Mouse (Mus musculus) adrenal gland, adult 8-10 months (tissue): Measurements from ENCODE around the gene Stxbp1. TPM values are rescaled to one million over a fixed set of nuclear protein-coding genes. Genes with fewer than 3 reads are reported as not detected.

Source experiments
- DNase-seq: peaks from one replicate; pipeline ENCODE4 v3.0.0; 2022
- total RNA-seq, 4 experiments: library from RNA; stranded (reverse); gene quantifications; 2 replicates each; pipeline ENCODE4 v1.2.4; 2022

Stxbp1 gene
- 10 to 100 TPM; 23.8 to 50.5 (median 37.5) TPM for total RNA-seq

DNA sequence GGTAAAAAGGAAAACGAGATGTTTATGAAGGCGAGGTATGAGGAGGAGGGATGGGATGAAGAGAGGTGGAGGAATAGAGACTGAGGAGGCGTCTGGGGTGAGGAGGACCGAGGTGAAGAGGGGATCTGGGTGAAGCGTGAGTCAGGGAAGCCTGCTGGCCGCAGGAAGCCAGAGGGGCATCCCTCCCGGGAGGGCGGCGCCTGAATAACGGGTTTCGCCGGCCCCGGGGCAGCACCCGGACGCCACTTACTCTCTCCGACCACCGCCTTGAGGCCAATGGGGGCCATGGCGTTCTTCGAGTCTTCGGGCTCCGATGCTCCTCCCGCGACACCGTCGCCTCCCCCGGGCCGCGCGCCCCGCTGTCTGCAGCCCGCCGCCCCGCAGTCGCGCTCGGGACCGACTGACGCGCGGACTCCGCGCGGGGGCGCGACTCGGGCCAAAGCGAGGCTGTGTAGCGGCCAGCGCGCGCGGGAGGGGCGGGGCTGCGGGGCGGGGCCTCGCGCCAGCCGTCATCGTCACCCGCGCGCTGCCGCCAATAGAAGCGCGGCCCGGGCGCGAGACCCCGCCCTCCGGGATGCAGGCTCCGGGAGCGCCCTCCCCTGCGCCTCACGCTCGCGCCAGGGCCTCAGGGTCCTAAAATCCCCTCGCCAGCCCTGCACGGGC lies at the start of gene Stxbp1:
Gene Stxbp1 (minus strand): TSS at position 441 of the 663 bp plus-strand sequence.
- DNase-seq: peak; percentile 80

DNA sequence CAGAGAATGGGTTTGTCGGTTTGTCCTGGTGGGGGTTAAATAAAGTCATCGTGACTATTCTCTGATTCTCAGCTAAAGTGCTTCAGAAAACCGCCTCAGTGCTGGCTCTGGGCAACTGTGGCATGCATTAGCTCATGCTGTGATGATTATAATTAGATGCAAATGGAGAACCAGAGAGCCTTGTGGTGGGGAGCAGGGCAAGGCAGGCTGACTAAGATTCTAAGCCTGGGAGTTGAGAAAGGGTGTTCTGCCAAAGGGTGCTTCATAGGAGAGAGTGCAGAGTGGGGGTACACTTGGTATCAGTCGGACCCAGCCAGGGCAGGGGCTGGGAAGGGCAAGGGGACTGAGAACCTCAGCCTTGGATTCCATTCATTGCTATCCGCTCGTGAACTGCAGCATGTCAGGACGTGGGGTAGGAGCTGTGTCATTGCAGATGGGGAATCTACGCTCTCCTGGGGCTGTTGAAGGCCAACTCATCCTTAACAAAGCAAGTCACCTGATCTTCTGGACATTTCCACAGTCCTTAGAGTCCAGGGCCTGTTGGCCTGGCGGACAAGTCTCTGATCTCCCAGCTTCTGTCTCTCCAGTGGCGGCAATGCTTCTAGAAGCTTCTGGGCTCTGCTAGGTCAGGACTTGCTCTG lies 49.6 kb upstream of the Stxbp1 start:
- DNase-seq: no peak

DNA sequence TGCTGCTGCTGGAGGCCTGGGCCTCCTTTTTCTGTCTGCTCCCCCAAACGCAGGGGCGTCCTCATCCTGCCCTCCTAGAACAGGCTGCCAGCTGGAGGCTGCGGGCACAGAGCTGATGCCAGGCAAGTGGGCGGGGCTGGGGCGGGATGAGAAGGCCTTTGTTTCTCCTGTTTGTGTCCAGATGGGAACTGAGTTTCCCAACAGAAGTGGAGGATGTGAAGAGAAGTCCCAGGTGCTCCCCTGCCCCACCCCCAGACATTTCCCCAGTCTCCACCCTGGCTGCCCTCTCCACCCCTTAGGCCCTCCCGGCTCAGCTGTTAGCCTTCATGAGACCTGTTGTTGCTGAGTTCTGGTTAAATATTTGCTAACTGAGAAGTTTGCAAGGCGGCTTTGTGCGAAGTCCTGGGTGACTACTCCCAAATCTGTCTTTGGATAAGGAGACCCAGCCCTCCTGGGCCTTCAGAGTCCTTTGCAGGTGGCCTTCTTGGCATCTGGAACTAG lies 48.6 kb upstream of the Stxbp1 start:
- no peak for DNase-seq

- DNase-seq: no peak
These were observed 47.1 kb upstream of the Stxbp1 start for GRCm38 (mm10) chr2:32894097-32894496.

DNA sequence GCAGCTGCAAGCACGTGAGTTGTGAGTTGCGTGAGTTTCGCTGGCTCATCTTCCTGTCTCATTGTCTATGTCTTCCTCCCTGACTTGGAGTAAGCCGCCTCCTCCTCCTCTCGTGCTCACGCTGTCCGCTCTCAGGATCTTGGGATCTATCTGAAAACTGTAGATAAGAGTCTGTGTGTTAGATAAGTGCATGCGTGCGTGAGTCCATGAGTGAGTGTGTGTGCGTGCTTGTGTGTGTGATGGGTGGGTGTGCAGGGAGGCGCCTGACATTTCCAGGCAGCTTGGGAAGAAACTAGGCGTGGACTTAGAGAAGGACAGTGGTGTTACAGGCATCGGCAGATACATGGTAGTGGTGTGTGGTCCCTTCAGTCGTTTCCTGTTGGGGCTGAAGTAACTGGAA lies 45.4 kb upstream of the Stxbp1 start:
- DNase-seq: no peak

DNA sequence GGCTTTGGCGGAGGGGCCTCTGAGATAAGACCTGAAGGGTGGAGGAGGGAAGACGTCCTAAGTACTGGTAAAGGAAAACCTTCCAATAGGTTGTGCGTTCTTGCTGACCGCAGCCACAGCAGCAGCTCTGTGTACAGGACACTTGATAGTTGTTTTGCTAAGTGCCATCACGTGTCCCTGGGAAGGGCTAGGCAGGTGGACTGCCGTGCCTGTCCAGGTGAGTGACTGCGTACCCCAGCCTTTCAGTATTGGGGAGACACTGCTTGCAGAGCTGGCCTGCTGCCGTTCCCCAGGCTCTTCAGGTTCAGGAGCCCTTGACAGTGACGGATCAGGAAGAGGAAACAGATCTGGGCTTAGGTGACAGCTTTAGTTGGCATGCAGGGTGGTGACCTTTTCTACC lies 44.2 kb upstream of the Stxbp1 start:
- no peak for DNase-seq

DNA sequence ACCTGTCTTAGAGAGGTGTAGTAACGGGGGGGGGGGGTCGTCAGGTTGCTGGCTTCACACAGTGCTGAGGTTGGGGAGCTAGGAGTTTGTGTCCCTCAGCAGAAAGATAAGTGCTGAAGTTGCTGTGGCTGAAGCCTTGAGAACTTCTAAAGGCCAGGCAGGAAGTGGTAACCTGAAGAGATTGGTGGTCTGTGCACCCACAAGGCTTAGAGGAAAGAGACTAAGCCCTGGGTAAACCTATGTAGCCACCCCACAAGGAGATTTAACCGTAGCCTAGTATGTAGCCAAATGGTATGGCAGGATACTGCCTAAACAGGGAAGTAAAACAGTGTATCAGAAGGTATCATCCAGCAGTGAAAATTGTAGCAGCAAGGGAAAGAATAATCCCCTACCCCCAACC lies 43.2 kb upstream of the Stxbp1 start:
- no peak for DNase-seq

- no peak for DNase-seq
These were observed 41.5 kb upstream of the Stxbp1 start for GRCm38 (mm10) chr2:32888551-32888950.

DNA sequence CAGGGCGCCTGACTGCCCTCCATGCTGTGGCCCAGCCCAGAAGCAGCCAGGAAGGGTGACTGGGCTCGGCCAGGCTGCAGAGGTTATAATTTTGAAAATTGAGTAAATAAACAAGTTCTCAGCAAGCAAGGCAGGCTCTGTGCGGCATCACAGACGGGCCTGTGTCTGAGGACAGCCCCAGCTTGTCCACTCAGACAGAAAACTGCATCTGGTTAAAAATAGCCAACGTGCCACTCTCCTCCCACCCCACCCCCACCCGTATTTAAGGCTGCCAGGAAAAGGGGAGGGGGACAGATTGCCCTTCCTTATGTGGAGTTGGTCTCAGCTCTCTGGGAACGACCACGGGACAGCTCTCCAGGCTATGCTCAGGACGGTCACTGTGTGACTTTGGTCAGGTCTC lies 41.0 kb upstream of the Stxbp1 start:
- DNase-seq: no peak

GRCm38 (mm10) chr2:32884745-32885144 lies 37.7 kb upstream of the Stxbp1 start:
- no peak for DNase-seq

DNA sequence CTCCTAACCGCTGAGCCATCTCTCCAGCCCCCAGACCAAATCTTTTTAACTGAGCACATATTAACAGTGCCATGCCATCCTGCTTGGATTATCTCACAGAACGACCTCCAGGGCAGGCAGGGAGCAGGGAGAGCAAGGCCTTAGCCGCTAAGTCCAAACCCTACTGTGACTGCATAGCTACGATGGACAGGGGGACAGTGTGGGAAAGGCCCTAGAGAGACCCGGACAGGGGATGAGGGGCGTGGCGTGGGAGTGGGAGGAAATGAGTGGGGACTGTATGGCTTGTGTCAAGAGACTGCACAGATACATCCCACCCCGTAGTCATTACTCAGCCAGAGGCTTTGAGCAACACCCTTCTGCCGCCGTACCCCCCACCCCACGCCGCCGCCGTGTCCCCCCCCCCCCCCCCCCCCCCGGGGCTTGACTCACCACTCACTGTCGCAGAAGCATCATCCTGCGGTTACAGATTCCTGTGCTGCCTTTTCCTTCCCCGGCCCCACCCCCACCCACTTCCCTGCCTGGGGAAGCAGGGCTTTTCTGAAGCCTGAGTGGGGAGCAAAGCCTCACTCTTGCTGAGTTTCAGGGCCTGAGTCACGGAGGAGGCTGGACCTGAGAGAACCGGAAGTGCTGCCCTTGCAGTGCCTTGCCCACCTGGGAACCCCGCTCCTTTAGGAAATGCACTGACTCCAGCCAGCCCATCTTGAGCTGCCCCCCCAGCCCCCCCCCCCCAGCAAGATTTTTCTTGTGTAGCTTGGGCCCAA lies 35.4 kb upstream of the Stxbp1 start:
- no peak for DNase-seq

DNA sequence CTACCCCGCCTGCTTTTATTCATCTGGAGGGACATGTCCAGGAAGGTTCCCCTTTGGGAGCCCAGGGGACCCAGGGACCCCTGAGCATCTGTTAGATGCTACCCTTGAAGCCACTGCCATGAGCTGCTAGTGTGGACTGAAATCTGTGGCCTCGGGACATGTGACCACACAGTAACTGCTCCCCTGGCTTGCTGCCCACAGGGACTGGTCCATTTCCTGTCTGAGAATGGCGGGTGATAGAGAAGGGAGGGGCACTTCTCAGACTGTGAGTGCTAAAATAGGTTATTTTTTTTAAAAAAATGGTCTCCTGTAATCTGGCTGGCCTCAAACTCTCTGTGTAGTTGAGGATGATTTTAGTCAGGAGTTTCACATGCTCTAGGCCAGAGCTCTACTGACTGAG lies 34.7 kb upstream of the Stxbp1 start:
- DNase-seq: peak; percentile 58

GRCm38 (mm10) chr2:32881054-32881453 lies 34.0 kb upstream of the Stxbp1 start:
- no peak for DNase-seq

DNA sequence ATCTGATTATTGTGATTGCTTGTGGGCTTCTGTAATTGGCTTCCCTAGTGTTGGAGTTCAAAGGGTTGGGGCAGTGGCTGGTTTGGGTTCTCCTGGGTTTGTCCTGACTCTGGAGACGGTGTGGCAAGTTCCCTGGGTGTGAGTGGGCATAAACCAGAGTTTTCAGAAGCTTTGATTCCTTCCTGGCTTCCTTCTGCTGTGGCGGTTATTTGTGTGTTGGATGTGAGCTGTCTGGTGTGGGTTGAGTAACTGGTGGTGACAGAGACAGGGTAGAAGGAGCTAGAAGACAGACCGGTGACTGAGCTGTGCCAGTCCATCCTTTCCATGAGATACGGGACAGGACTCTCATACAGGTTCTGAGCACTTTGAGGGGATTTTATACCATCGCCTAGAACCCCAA lies 32.5 kb upstream of the Stxbp1 start:
- no peak for DNase-seq

- no peak for DNase-seq
These were observed 31.4 kb upstream of the Stxbp1 start for GRCm38 (mm10) chr2:32878396-32878795.

GRCm38 (mm10) chr2:32877761-32878393 lies 30.8 kb upstream of the Stxbp1 start:
- DNase-seq: no peak

- DNase-seq: no peak
These were observed 30.3 kb upstream of the Stxbp1 start for GRCm38 (mm10) chr2:32877303-32877702.

GRCm38 (mm10) chr2:32876490-32877302 lies 29.7 kb upstream of the Stxbp1 start:
- no peak for DNase-seq

DNA sequence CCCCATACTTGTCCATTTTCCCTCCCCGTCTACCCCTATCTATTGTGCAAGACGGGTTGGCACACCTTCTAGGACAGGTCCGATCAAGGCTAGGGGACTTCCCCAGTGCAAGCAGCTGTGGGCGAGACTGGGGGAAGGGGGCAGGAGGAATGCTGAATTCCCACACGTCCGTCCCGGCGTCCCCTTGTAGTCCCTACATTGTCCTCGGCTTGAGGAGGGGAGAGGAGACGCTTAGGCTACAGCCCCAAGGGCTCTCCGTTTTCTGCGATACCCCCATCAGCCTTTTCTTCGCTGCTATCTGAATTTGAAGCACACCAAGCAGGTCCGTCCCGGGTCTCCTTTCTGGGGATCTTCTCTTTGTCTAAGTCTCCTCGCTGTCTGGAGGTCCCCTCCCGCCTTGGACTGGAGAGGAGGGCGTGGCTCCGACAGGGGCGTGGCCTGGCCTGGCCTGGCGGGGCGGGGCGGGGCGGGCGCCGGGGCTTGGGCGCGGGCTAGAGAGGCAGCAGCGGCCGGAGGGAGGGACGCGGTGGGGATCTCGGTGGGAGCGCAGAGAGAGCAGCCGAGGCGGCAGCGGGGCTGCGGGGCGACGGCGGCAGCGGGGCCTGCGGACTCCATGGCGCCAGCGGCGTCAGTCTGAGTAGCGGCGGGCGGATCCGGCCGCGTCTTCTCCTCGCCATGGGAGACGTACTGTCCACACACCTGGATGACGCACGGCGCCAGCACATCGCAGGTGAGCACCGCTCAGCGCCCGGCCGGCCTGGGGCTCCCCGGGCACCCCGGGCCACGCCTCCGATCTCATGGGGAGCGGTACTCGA lies 28.8 kb upstream of the Stxbp1 start, which contains the start of gene Fam129b:
Gene Fam129b (plus strand): TSS at position 440 of the 815 bp plus-strand sequence.
- DNase-seq: peak; percentile 68

DNA sequence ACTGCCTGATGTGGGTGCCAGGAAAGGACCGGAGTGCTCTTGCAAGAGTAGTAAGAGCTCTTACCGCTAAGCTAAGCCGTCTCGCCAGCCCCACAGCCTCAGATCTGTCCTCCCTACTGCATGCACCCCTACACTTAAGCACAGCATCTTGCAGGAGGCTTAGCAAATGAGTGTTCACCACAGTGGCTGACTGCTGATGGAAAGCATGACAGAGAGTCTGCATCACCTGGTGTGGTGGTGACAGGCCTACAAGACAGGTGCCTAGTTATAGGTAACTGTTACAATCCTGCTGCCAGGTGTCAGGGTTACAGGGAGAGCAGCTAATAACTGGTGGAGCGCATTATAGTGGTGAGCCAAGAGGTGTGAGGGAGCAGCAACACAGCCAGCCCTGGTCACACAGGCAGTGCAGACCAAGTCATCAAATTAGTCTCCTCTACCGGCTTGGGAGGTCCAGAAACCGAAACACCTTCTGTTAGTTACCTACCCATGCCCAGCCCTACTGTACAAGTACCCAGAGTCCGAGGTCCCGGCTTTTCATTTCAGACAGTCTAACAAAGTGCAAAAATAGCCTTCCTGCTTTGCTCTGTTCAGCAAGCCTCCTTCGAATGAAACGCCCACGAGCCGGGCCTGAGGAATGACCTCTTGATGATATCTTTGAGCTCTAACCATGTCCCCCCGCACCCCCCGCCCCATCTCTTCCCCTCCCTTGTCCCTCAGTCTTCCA lies 28.1 kb upstream of the Stxbp1 start:
- no peak for DNase-seq
